Mouse (Mus musculus) gastrocnemius, postnatal 14 days (tissue): ENCODE data around the gene Ranbp1. TPM values are rescaled to one million over a fixed set of nuclear protein-coding genes. Genes with fewer than 3 reads are reported as not detected.

Source experiments
- DNase-seq: peaks from one replicate; pipeline ENCODE4 v3.0.0; 2021; ENCODE audit warnings: mixed read lengths
- intact Hi-C: fragments of 180-260 bp; cut with DNase I; formaldehyde crosslinking; loops from one replicate; pipeline ENCODE4 v1.15.1; 2025; ENCODE audit warnings: low total_unique reads
- total RNA-seq, 2 experiments: library from RNA; stranded (reverse); gene quantifications; 2 replicates each; pipeline ENCODE4 v1.2.3; 2021

Gene Ranbp1
- total RNA-seq, 2 experiments from 2014 or later: 28.7 to 42.6 TPM

- no peak for DNase-seq
- intact Hi-C loops: no loop called here
Observed at GRCm38 (mm10) chr16:18236676-18237501, 11.6 kb downstream of the Ranbp1 start.

GRCm38 (mm10) chr16:18235389-18236065 is 13.0 kb downstream of the Ranbp1 start:
- peak; percentile 72 for DNase-seq
- intact Hi-C loops: no loop called here

GRCm38 (mm10) chr16:18234671-18235388 is 13.7 kb downstream of the Ranbp1 start, which contains the start of gene Zdhhc8:
Gene Zdhhc8 (minus strand): TSS chr16:18235136.
- intact Hi-C loops: no loop called here
- DNase-seq: peak; percentile 84

GRCm38 (mm10) chr16:18233919-18234670 is 14.4 kb downstream of the Ranbp1 start:
- DNase-seq: no peak

GRCm38 (mm10) chr16:18233451-18233850 is 15.1 kb downstream of the Ranbp1 start:
- no peak for DNase-seq
- intact Hi-C loops: no loop called here

More at GRCm38 (mm10) chr16:18233919-18234670, 14.4 kb downstream of the Ranbp1 start:
- intact Hi-C loops: no loop called here

- no peak for DNase-seq
- intact Hi-C loops: no loop called here
Observed at GRCm38 (mm10) chr16:18231451-18231850, 17.1 kb downstream of the Ranbp1 start.

- no peak for DNase-seq
- intact Hi-C loops: no loop called here
Observed at GRCm38 (mm10) chr16:18231047-18231446, 17.5 kb downstream of the Ranbp1 start.

- no peak for DNase-seq
- intact Hi-C loops: no loop called here
Observed at GRCm38 (mm10) chr16:18230617-18231016, 17.9 kb downstream of the Ranbp1 start.

GRCm38 (mm10) chr16:18229622-18230021 is 18.9 kb downstream of the Ranbp1 start:
- intact Hi-C loops: no loop called here
- no peak for DNase-seq

GRCm38 (mm10) chr16:18228856-18229255 is 19.7 kb downstream of the Ranbp1 start:
- DNase-seq: no peak
- intact Hi-C loops: no loop called here

- intact Hi-C loops: no loop called here
Observed at GRCm38 (mm10) chr16:18227897-18228422, 20.6 kb downstream of the Ranbp1 start.

GRCm38 (mm10) chr16:18227187-18227586 is 21.3 kb downstream of the Ranbp1 start:
- intact Hi-C loops: no loop called here
- DNase-seq: no peak

More at GRCm38 (mm10) chr16:18227897-18228422, 20.6 kb downstream of the Ranbp1 start:
- no peak for DNase-seq

GRCm38 (mm10) chr16:18222188-18222587 is 26.3 kb downstream of the Ranbp1 start:
- DNase-seq: peak; percentile 59
- intact Hi-C loops: no loop called here

GRCm38 (mm10) chr16:18221543-18221898 is 27.0 kb downstream of the Ranbp1 start:
- no peak for DNase-seq

GRCm38 (mm10) chr16:18220856-18221542 is 27.5 kb downstream of the Ranbp1 start:
- DNase-seq: no peak
- intact Hi-C loops: no loop called here

More at GRCm38 (mm10) chr16:18221543-18221898, 27.0 kb downstream of the Ranbp1 start:
- intact Hi-C loops: no loop called here

GRCm38 (mm10) chr16:18220001-18220400 is 28.5 kb downstream of the Ranbp1 start:
- peak; percentile 53 for DNase-seq
- intact Hi-C loops: no loop called here

- intact Hi-C loops: loop anchor here (10.0 kb wide), 1 partner anchor 164 kb away; the partner anchor contains the start of gene Dgcr6
- no peak for DNase-seq
Observed at GRCm38 (mm10) chr16:18218580-18218996, 29.9 kb downstream of the Ranbp1 start.

GRCm38 (mm10) chr16:18217579-18217978 is 31.0 kb downstream of the Ranbp1 start, which contains the start of gene Ccdc188:
Gene Ccdc188 (plus strand): TSS chr16:18217879.
- DNase-seq: no peak
- intact Hi-C loops: loop anchor here (10.0 kb wide), 1 partner anchor 163 kb away; the partner anchor contains the start of gene Dgcr6
